Mouse (Mus musculus) forebrain, embryonic 16.5 days (tissue): ENCODE measurements around the gene Kdm7a. TPM values are rescaled to one million over a fixed set of nuclear protein-coding genes. Genes with fewer than 3 reads are reported as not detected.

ENCODE experiments used
- ATAC-seq: fragments of 200-750 bp; cut with Nextera tagmentation; 2 replicates; pipeline ENCODE4 v1.8.0; 2017; ENCODE audit warnings: mild to moderate bottlenecking, moderate library complexity
- H3K27ac ChIP-seq: fragments of 300-500 bp; sonication (generic); 2 replicates; pipeline ENCODE4 v1.5.1; 2014; ENCODE audit warnings: low read length, control low read depth
- H3K27me3 ChIP-seq: fragments of 300-500 bp; sonication (generic); replicated peaks from 2 replicates; pipeline ENCODE4 v1.6.1; 2014; ENCODE audit warnings: low read length; ENCODE audit not compliant: control insufficient read depth, insufficient read depth
- H3K36me3 ChIP-seq: fragments of 300-500 bp; sonication (generic); 2 replicates; pipeline ENCODE4 v1.6.1; 2014; ENCODE audit not compliant: control insufficient read depth, insufficient read depth
- H3K4me1 ChIP-seq: fragments of 300-500 bp; sonication (generic); replicated peaks from 2 replicates; pipeline ENCODE4 v1.6.1; 2014; ENCODE audit warnings: low read length; ENCODE audit not compliant: control insufficient read depth, insufficient read depth
- H3K4me2 ChIP-seq: fragments of 300-500 bp; sonication (generic); 2 replicates; pipeline ENCODE4 v1.6.1; 2014; ENCODE audit warnings: mild to moderate bottlenecking, low read length, control low read depth
- H3K4me3 ChIP-seq: fragments of 300-500 bp; sonication (generic); replicated peaks from 2 replicates; pipeline ENCODE4 v1.5.1; 2014; ENCODE audit warnings: mild to moderate bottlenecking, low read length, control low read depth
- H3K9ac ChIP-seq: fragments of 300-500 bp; sonication (generic); replicated peaks from 2 replicates; pipeline ENCODE4 v1.6.1; 2014; ENCODE audit warnings: low read depth, low read length, control low read depth
- H3K9me3 ChIP-seq: fragments of 300-500 bp; sonication (generic); 2 replicates; pipeline ENCODE4 v1.6.1; 2016; ENCODE audit warnings: low read length; ENCODE audit not compliant: control insufficient read depth
- WGBS: fragments of 180-500 bp; shearing (Covaris S2); extraction: QIAGEN DNeasy Blood & Tissue Kit; methylation state at CpG from one replicate; pipeline ENCODE4 v1.1.7; 2014; 5-methylcytosine and 5-hydroxymethylcytosine counted together
- polyA plus RNA-seq: library from polyadenylated mRNA; unstranded; fragments of >200 nt; fragmentation: Nextera tagmentation; extraction: Ambion mirVana; gene quantifications from 2 replicates; pipeline ENCODE4 v1.2.1, GENCODE M21; 2015

Gene Kdm7a
- 7.3 and 8.8 TPM in 2 replicates for polyA plus RNA-seq

DNA sequence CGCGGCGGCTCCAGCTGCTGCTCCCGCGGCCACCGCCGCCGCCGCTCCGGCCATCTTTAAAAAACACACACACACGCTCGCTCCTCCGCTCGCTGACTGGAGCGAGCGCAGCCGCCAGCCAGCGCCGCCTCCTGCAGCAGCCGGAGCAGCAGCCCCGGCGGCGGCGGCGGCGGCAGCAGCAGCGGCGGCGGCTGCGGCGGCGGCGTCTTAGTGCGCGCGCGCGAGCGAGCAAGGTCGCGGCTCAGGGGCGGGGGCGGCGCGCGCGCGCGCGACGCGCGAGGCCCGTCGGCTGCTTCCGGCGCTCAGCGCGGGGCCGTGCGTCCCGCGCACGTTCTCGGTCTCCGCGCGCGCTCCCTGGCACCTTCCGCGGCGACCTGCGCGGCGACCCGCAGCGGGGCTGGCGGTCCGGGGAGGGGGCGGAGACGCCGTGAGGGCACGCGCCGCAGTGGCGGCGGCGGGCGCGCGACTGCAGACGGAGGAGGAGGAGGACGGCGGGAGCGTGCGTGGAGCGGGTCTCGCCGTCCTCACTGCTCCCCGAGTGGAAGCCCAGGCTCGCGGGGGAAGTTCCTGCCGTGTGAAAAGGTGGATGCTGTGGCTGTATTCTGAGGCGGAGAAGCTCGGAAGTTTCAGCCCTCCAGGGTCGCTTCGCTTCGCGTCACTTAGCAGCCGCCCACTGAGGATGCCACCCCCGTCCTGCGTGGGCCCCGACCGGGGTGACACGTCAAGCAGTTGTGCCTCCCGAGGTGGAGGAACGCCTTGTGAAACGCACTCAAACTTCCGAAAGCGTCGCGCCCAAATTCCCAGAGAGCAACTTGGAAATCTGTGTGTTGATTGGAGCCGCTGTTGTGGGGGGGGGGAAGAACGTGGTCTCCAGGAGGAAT lies at the start of gene Kdm7a:
Kdm7a (minus strand) TSS at position 209 of the 881 bp plus-strand sequence.
- Histone ChIP-seq H3K36me3 (no peaks in the 10 kb centered on the region), H3K9ac (peak within 1 kb of the TSS; percentile 76), H3K4me3 (peak within 1 kb of the TSS; percentile 72), H3K27ac (peak within 1 kb of the TSS; percentile 93), H3K4me1 (0 out of 2 replicates have a peak, but pooled peaks cover 5% of the 10 kb centered on the region), H3K9me3 (no peaks in the 10 kb centered on the region), H3K4me2 (peak within 1 kb of the TSS; percentile 79), H3K27me3 (no peaks in the 10 kb centered on the region)
- peak; percentile 86 for ATAC-seq
- WGBS: under 1% methylated on average over 88 of the region's 124 CpGs

- Histone ChIP-seq H3K27ac (no peak overlapping the region), H3K4me1 (peaks cover 17% of the 10 kb centered on the region), H3K4me2 (no peak overlapping the region), H3K9me3 (no peaks in the 10 kb centered on the region), H3K27me3 (no peaks in the 10 kb centered on the region), H3K36me3 (no peaks in the 10 kb centered on the region), H3K9ac (no peak overlapping the region), H3K4me3 (no peak overlapping the region)
- no peak for ATAC-seq
- 23% methylated on average over 8 of the region's 8 CpGs for WGBS
These were observed 48.7 kb upstream of the Kdm7a start for GRCm38 (mm10) chr6:39255271-39255670.

- Histone ChIP-seq H3K4me3 (no peak overlapping the region), H3K4me2 (no peak overlapping the region), H3K36me3 (no peaks in the 10 kb centered on the region), H3K4me1 (peaks cover under 1% of the 10 kb centered on the region; the same call in 1 of the 2 replicates), H3K9me3 (no peaks in the 10 kb centered on the region), H3K9ac (no peak overlapping the region), H3K27me3 (no peaks in the 10 kb centered on the region), H3K27ac (no peak overlapping the region)
- WGBS: 93% methylated on average over 2 of the region's 2 CpGs
- no peak for ATAC-seq
These were observed 43.5 kb upstream of the Kdm7a start for GRCm38 (mm10) chr6:39250055-39250454.

DNA sequence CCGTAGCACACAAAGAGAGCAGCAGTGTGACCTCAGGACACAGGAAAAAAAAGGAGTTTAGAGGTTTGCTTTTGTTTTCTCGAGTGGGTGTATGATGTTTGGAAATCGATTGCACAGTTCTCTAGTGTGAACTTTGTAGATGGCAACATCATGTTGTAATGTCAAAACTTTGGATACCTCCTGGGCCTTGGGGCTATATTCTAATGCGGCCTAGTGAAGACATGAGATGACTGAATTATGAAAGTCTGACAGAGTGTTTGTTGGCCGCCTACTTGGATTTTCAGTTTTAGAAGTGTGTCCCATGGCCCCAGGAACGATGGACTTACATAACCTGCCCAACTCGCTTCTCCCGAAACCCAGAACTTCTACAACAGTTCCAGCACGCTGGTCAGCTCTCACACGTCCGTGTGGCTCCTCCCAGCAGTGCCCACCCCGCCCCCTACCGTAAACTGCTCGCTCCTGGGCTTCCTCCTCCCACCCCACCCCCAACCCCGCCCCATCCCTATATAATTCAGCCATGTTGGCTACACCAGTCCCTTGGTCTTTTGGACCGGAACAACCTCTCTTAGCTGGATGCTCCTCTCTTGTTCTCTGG lies 42.7 kb upstream of the Kdm7a start:
- ATAC-seq: no peak

GRCm38 (mm10) chr6:39244066-39244465 lies 37.5 kb upstream of the Kdm7a start:
- Histone ChIP-seq H3K4me1 (peaks cover 12% of the 10 kb centered on the region), H3K9ac (no peak overlapping the region), H3K4me2 (no peak overlapping the region), H3K27me3 (no peaks in the 10 kb centered on the region), H3K4me3 (no peak overlapping the region), H3K9me3 (no peaks in the 10 kb centered on the region), H3K36me3 (no peaks in the 10 kb centered on the region), H3K27ac (no peak overlapping the region)
- 67% methylated on average over 9 of the region's 9 CpGs for WGBS
- no peak for ATAC-seq

More for the DNA sequence above, 42.7 kb upstream of the Kdm7a start:
- Histone ChIP-seq H3K27ac (no peak overlapping the region), H3K9me3 (no peaks in the 10 kb centered on the region), H3K27me3 (no peaks in the 10 kb centered on the region), H3K4me2 (no peak overlapping the region), H3K9ac (no peak overlapping the region), H3K36me3 (no peaks in the 10 kb centered on the region), H3K4me1 (no peaks in the 10 kb centered on the region), H3K4me3 (no peak overlapping the region)
- 66% methylated on average over 16 of the region's 16 CpGs for WGBS

DNA sequence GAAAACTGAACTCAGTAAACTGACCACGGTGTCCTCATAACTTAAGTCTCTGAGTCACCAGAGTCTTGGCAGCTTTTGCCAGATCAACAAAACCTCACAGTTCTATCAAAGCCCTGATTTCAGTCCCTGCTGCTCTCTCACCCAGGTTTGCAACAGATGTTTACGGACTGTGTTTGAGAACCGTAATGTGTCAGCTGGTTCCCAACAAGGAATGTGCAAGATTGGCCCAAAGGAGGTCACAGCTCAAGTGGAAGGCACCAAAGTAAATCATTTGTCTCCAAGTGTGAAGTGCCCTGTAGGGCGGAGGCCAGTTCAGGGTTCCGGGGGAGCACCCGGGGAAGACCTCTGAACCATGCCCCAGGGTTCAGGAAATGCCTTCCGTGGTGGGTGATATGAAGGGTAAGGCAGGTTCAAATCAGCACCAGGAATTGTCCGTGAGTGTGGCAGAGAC lies 36.9 kb upstream of the Kdm7a start:
- peak overlapping the region; percentile 26 for H3K27ac ChIP-seq
- H3K27me3 ChIP-seq: no peaks in the 10 kb centered on the region

DNA sequence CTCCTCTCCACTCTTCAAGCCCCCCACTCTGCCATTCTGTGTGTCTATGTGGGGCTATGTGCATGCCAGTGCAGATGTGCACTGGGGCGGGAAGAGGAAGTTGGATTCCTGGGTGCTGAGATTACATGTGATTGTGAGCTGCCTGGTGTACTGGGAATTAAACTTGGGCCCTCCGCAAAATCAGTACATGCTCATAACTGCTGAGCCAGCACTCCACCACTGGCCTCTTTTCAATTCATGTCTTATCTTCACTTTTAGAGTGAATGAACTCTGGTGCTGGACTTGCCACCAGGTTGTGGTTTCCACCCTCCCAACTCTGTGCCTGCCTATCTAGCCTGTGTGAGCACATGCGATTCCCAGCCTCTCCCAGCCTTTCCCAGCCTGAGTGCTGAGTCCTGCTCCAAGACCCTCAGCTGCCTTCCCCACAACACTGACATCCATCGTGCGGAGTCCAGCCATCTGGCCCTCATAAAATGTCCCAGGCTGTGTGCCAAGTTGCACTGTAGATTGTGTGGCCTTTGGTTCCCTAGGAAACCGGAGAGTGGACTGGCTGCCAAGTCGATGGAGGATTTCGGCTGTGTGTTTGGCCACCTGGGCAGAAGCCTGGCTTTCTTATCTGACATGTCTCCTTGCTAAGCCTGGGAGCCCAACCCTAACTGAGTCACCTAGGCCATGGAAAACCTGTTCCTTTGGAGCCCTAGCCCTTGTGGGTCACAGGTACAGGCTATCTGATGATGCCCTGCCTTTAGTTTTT lies 36.3 kb upstream of the Kdm7a start:
- H3K4me3 ChIP-seq: no peak overlapping the region
- WGBS: 25% methylated on average over 8 of the region's 8 CpGs

More for the DNA sequence above, 36.9 kb upstream of the Kdm7a start:
- Histone ChIP-seq H3K4me2 (no peak overlapping the region), H3K4me1 (peaks cover 12% of the 10 kb centered on the region), H3K9ac (no peak overlapping the region), H3K36me3 (no peaks in the 10 kb centered on the region), H3K9me3 (no peaks in the 10 kb centered on the region), H3K4me3 (no peak overlapping the region)
- 0 out of 2 replicates have a peak, but pooled peaks have one; percentile 27 for ATAC-seq
- WGBS: 77% methylated on average over 8 of the region's 8 CpGs

DNA sequence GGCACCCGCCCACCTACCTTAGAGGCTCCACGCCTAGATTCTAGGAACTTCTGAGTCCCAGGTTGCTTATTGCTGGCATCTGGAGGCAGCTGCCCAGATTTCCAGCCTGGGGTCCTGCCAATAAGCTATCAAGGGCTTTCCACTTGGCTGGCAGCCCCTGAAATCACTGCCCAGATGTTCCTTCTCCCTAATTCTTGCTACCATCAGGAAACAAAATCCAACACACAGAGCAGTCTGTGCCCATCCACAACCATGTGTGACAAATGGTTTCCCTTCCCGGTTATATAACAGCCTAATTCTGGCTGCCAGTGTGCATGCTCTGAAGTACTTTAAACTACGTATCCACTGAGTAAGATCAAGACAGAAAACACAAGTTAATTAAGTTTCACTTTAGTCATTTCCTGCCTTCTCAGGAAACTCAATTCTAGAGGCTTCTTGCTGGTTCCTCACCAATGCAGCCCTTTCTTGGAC lies 34.9 kb upstream of the Kdm7a start:
- no peak overlapping the region for H3K4me3 ChIP-seq
- ATAC-seq: no peak
- H3K4me2 ChIP-seq: no peak overlapping the region
- 70% methylated on average over 4 of the region's 4 CpGs for WGBS
- H3K9ac ChIP-seq: no peak overlapping the region
- H3K36me3 ChIP-seq: no peaks in the 10 kb centered on the region
- H3K9me3 ChIP-seq: no peaks in the 10 kb centered on the region
- H3K4me1 ChIP-seq: peaks cover 12% of the 10 kb centered on the region
- no peak overlapping the region for H3K27ac ChIP-seq
- no peaks in the 10 kb centered on the region for H3K27me3 ChIP-seq

More for the DNA sequence above, 36.3 kb upstream of the Kdm7a start:
- Histone ChIP-seq H3K4me2 (no peak overlapping the region), H3K9me3 (no peaks in the 10 kb centered on the region), H3K27ac (peak overlapping the region; percentile 48), H3K36me3 (no peaks in the 10 kb centered on the region), H3K27me3 (no peaks in the 10 kb centered on the region), H3K9ac (no peak overlapping the region), H3K4me1 (peaks cover 12% of the 10 kb centered on the region)
- peak; percentile 96 for ATAC-seq

- 91% methylated on average over 3 of the region's 3 CpGs for WGBS
These were observed 34.4 kb upstream of the Kdm7a start for GRCm38 (mm10) chr6:39240956-39241355.

More at GRCm38 (mm10) chr6:39240956-39241355, 34.4 kb upstream of the Kdm7a start:
- Histone ChIP-seq H3K27ac (no peak overlapping the region), H3K36me3 (no peaks in the 10 kb centered on the region), H3K4me1 (peaks cover 12% of the 10 kb centered on the region), H3K4me2 (no peak overlapping the region), H3K27me3 (no peaks in the 10 kb centered on the region), H3K4me3 (no peak overlapping the region), H3K9ac (no peak overlapping the region), H3K9me3 (no peaks in the 10 kb centered on the region)
- ATAC-seq: no peak
